Mouse (Mus musculus) MEL (cell line): ENCODE data around the gene Atp13a4.

Source experiments
- CTCF ChIP-seq, 3 experiments: IDR thresholded peaks in 2 of 3; conservative IDR thresholded peaks in 1 of 3; 2 replicates each; pipeline ENCODE4 v1.5.1; 2011 to 2012; ENCODE audit warnings: low read length in 3 of 3, low read depth in 2 of 3, mild to moderate bottlenecking in 2 of 3, improper control_type of control experiment in 1 of 3, inconsistent platforms in 1 of 3, mixed read lengths in 1 of 3, moderate library complexity in 1 of 3; ENCODE audit not compliant: control insufficient read depth in 1 of 3, insufficient read depth in 1 of 3, poor library complexity in 1 of 3, severe bottlenecking in 1 of 3
- EP300 ChIP-seq, 2 experiments: IDR thresholded peaks; 2 replicates each; pipeline ENCODE4 v1.6.1; 2011; ENCODE audit warnings: improper control_type of control experiment in 2 of 2, low read length in 2 of 2, low read depth in 1 of 2, mild to moderate bottlenecking in 1 of 2
- JUND ChIP-seq: IDR thresholded peaks from 2 replicates; pipeline ENCODE4 v1.6.1; 2011; ENCODE audit warnings: low read depth, mild to moderate bottlenecking, improper control_type of control experiment, low read length
- POLR2AphosphoS5 ChIP-seq: IDR thresholded peaks from 2 replicates; pipeline ENCODE4 v1.6.1; 2012; ENCODE audit warnings: low read depth, borderline replicate concordance, mild to moderate bottlenecking, inconsistent platforms, low read length, moderate library complexity, mixed read lengths

- TF ChIP-seq POLR2AphosphoS5 (no peak), CTCF (IDR thresholded peaks at IDR 0.05 in 2 of 3, conservative IDR thresholded peaks at IDR 0.05 in 1 of 3; ENCODE audit: control insufficient read depth in 1 of 3, insufficient read depth in 1 of 3, low read depth in 2 of 3, low read length in 3 of 3, poor library complexity in 1 of 3, severe bottlenecking in 1 of 3) (no peak), EP300 (IDR thresholded peaks at IDR 0.05; ENCODE audit: low read depth in 1 of 2, low read length in 2 of 2) (no peak), JUND (no peak)
Measured at GRCm38 (mm10) chr16:29456851-29457250, 87.8 kb downstream of the Atp13a4 start.
